Mouse (Mus musculus) CD8-positive naive resting alpha-beta T cell, adult 2 months (primary cell): Measurements from ENCODE around the gene Tbx5.

ENCODE experiments used
- DNase-seq, 2 experiments: peaks; one replicate each; pipeline ENCODE4 v3.0.0; 2022; ENCODE audit warnings: low read depth in 2 of 2, low spot score in 2 of 2

The Tbx5 gene

GRCm38 (mm10) chr5:119810994-119811690, 21.3 kb upstream of the Tbx5 start:
- DNase-seq: no peak

DNA sequence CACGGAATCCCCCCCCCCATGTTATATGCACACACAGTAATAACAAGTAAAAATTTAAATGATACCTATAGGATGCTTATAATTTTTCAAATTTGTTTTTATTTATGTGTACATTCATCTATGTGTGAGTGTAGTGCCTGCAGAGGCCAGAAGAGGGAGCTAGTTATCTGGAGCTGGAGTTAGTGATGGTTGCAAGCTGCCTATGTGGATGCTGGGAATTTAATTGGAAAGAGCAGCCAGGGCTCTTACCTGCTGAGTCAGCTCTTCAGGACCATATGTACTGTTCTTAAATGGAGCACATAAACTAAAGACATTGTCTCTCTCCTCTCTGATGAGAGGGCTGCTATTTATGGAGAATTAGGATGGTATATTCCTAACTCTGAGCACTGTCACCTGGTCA, 17.2 kb upstream of the Tbx5 start:
- DNase-seq: no peak

DNA sequence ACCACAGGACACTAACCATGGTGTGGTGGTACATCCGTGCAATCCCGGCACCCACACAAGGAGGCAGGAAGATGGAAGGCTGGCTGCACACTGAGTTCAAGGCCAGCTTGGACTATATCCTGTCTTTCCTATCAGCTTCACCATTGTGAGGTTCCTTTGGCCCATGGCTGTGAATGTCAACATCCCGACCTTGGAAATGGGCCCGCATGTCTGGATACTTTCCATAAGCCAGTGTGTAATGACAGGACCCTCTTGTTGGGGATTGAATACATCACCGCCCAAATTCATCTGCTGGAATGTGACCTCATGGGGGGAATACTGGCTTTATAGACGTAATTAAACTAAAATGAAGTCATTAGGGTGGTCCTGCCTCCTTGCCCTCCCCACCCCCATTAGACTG, 12.0 kb upstream of the Tbx5 start:
- DNase-seq: no peak

GRCm38 (mm10) chr5:119821506-119821905, 11.0 kb upstream of the Tbx5 start:
- no peak for DNase-seq

GRCm38 (mm10) chr5:119827341-119827740, 5.1 kb upstream of the Tbx5 start:
- DNase-seq: no peak

DNA sequence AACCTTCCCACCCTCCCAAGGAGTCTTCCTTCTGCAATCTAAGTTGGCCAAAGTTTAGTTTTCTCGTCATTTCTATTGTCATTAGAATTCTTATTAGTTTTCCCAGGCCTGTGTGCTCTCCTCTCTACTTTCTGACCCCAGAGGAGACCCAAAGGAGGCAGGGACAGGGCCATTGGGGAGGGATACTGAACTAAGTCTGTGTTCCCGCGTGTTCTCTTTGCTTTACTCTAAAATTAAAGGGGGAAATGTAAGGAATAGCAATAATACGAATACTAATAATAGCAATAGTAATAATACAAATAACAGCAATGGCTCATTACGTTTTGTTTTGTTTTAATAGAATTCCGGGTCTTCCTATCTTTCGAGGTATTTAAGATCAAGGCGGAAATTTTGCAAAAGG, 1.9 kb upstream of the Tbx5 start:
- DNase-seq: no peak

DNA sequence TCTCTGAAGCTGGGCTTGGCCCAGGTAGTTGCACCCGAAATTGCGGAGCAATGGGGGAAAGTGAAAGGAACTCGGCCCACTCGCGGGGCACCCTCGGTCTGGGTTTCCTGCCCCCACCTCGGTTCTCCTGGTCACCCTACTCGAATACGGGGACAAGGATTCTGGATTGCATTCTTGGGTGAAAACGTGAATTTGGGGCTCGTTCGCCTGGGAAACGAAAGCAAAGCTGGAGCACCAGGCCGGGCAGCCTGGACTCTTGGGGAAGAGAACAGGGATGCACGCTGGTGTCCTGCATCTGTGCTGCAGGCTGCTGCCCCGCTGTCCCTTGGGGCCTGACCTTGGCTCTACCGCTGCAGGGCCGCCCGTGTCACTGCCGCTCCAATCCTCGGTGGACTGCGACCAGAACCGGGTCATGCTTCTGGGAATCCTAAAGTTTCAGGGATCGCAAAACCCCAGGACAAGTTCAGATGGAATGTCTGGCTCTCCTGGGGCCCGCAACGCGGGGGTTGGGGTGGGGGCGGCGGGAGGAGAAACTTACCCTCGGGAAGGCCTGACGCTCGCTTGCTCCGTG, 1.2 kb upstream of the Tbx5 start:
- no peak for DNase-seq

DNA sequence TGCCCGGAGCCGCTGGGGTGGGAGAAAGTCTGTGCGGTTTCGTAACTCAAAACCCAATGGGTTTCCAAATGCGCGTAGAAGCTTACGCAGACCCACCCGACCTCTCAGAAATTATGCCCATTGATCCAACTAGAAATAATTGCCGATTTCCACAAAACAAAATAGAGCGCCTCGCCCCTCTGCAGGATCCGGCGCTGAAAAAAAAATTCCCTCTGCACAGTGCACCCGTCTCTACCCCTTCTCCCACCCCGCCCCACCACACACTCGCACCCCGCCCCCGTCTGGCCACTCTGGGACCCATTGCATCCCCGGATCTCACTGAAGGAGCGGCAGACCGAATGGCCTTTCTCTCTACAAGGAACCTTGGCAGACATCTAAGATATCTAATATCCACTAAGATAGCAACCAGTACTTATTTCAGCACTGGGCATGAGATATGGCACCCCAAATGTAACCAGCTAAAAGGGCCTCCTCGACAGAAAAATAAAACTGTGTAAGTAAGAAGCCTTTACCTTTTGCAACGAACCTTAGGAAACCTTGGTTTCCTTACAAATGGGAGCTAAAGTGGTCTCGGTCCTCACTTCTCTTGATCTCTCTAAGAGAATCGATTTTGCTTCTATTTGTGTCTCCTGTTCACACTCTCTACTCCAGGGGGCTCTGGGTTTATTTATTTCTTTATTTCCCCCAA, 533 bp upstream of the Tbx5 start:
- DNase-seq: no peak

DNA sequence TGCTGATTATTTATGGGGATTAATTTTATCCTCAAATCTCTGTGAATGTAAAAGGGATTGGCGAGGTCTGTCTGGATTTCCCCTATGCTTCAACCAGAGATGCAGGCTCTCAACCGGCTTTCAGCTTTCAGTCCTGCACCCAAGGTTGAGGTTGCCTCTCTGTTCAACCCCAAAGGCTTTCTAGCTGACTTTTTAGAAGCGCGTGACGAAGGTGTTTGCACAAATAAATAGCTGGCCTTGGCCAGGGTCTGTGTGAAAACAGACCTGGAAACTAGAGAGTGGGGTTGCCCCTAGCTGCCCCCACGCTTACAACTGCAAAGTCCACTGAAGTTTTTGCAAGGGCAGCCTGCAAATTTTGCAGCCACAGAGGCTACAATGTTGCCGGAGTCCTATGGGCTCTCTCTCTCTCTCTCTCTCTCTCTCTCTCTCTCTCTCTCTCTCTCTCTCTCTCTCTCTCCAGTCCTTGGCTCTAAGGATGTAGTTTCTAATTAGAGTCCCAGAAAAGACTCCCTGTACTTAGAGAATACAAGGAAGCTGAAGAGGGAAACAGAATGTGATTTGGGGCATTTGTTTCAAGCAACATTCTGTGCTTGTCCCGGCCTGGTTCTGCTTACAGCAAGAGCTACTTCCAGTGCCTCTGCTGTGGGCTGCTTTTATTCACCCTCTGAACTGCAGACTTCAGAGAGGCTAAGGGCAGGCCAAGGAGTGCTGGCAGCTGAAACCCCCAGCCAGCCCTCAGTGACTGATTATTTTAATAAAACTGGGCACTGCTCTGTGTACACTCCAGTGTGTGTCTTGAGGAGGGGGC, 959 bp downstream of the Tbx5 start:
- DNase-seq: no peak

GRCm38 (mm10) chr5:119834031-119834403, 1.5 kb downstream of the Tbx5 start:
- DNase-seq: no peak

DNA sequence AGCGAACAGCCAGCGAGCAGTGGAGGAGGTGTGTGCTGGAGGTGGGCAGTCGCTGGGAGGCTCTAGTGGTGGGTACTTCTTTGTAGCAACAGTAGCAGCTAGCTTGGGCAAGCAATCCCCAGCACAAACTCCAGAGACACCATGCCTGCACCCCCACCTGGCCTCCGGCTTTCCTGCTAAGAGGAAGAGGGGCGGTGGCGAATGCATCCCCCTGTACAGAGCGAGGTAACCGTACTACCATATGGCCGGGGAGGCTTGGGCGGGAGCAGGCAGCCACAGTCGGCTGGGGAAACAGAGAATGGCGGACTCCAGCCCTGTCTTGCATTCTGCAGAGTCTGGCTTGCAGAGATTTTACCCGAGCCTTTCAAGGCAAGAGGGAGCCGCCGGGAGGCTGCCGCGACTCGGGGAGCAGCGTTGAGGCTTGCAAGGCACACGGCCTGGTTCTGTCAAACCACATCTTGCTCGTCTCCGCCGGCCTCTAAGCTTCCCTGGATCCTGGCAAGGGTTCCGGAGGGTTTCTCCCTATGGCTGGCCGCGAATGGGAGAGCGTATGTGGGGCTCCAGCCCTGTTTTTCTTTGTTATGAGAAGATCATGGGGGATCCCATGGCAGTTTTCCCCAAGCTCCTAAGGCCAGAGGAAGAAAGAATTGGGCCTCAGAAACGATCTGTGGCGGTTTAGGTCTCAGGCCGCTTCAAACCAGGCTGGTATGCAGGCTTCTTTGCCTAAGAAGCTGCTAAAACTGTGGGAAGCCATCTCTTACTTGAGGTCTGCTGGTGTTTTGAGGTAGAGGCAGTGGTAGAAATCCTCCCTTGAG, 2.8 kb downstream of the Tbx5 start:
- DNase-seq: no peak

DNA sequence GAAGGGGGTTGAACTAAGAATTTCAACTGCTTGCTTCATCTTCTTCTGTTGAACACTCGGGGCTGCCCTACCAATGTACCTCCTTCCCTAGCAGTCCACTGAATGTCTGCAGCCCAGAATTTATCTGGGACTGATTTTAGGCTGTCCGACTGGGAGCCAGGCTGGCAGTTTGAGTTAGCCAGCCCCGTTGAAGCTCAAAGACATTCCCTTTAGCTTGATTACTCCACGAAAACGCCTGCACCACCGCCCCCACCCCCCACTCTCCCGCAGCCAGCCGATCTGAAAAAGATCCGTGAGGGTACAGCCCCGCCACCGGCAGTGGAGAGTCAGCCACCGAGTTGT, 3.4 kb downstream of the Tbx5 start:
- no peak for DNase-seq

GRCm38 (mm10) chr5:119836618-119837305, 4.3 kb downstream of the Tbx5 start:
- DNase-seq: no peak

- no peak for DNase-seq
Observed at GRCm38 (mm10) chr5:119837306-119837675, 4.8 kb downstream of the Tbx5 start.

GRCm38 (mm10) chr5:119837861-119838260, 5.4 kb downstream of the Tbx5 start:
- no peak for DNase-seq

- no peak for DNase-seq
Observed at GRCm38 (mm10) chr5:119838441-119838840, 6.0 kb downstream of the Tbx5 start.

DNA sequence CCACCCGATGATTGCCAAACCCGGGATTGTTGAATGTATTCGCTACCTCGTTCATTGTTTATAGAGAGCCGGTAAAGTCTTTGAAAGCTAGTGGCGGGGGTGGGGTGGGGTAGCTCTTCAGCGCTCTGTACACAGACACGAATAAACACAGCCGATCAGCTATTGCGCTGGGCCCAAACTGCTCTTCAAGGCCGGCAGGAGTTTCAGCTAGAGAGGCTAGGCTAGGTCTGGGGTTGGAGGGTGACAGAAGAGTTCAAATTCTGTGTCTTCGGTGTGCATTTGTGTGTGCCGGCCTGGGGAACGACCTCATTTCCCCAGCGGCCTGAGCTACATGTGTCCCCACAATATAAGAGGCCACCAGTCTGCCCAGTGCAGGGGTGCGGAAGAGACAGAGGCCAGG, 6.7 kb downstream of the Tbx5 start:
- no peak for DNase-seq

DNA sequence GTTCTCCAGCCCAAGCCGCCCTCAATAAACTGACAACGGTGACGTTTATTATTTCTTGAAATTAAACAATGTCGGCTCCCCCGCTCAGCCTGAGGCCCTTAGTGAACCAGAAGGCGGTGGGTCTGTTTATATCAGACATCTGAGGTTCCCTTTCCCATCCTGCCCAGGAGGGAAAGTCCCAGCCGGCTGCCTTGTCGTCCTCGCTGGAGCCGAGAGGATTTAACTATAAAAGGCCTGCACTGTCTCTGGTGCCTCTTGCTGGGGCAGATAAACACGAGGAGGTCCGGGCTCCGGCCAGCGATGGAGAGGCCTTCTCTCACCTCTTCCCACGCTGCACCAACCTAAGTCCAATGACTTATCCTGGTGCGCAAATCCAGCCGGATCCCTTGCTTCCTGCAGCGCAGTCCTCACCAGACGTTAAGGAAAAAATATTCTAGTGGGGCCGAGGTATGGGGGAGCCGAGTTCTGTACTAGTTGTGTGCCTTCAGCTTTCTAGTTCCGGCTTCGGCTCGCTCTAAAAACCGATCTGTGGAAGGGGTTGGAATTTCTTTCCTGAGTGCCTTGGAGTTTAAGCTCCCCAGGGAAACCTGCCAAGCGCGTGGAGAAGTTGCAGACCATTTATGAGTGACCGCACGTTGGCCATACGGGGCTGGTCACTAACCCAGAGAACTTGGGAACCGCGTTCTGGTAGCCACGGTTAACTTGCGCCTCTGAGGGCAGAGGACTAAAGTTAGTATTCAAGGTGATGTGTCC, 7.3 kb downstream of the Tbx5 start:
- DNase-seq: no peak

- no peak for DNase-seq
Observed at GRCm38 (mm10) chr5:119840404-119840803, 7.9 kb downstream of the Tbx5 start.
